Mouse (Mus musculus) cerebellum, adult 18-20 months (tissue): Measurements from ENCODE around the gene Capn5.
"Not testable (repeated sequence)": the region's sequence is repeated elsewhere in the genome, so short reads cannot be mapped to it uniquely, and the experiment has no call there.

Source experiments
- DNase-seq, 2 experiments: peaks; one replicate each; pipeline ENCODE4 v3.0.0; 2021

Capn5 gene

GRCm38 (mm10) chr7:98177929-98178559 is at the start of gene Capn5:
Capn5 (minus strand) TSS chr7:98178274.
- peak; percentile 68 to 75 for DNase-seq

- no peak for DNase-seq
Observed at GRCm38 (mm10) chr7:98223796-98224195, 45.7 kb upstream of the Capn5 start.

GRCm38 (mm10) chr7:98216713-98217112 is 38.6 kb upstream of the Capn5 start:
- DNase-seq: no peak

GRCm38 (mm10) chr7:98202946-98203345 is 24.9 kb upstream of the Capn5 start:
- DNase-seq: no peak

- DNase-seq: no peak
Observed at GRCm38 (mm10) chr7:98201493-98202028, 23.5 kb upstream of the Capn5 start.

GRCm38 (mm10) chr7:98200396-98200795 is 22.3 kb upstream of the Capn5 start:
- no peak for DNase-seq

- no peak for DNase-seq
Observed at GRCm38 (mm10) chr7:98199381-98199780, 21.3 kb upstream of the Capn5 start, which contains the start of gene B3gnt6. B3gnt6 (minus strand) TSS chr7:98199481.

GRCm38 (mm10) chr7:98195151-98195801 is 17.2 kb upstream of the Capn5 start:
- DNase-seq: no peak

GRCm38 (mm10) chr7:98194026-98194792 is 16.1 kb upstream of the Capn5 start:
- DNase-seq: peak in 1 of 2 experiments; percentile 20

- peak; percentile 44 to 47 for DNase-seq
Observed at GRCm38 (mm10) chr7:98193515-98194025, 15.5 kb upstream of the Capn5 start.

- DNase-seq: no peak
Observed at GRCm38 (mm10) chr7:98191571-98192250, 13.6 kb upstream of the Capn5 start.

GRCm38 (mm10) chr7:98190578-98190977 is 12.5 kb upstream of the Capn5 start:
- no peak for DNase-seq

- no peak for DNase-seq
Observed at GRCm38 (mm10) chr7:98189745-98190144, 11.7 kb upstream of the Capn5 start.

GRCm38 (mm10) chr7:98188680-98189079 is 10.6 kb upstream of the Capn5 start:
- DNase-seq: no peak

GRCm38 (mm10) chr7:98188238-98188637 is 10.2 kb upstream of the Capn5 start:
- DNase-seq: no peak

GRCm38 (mm10) chr7:98187332-98187731 is 9.3 kb upstream of the Capn5 start:
- DNase-seq: not testable (repeated sequence)

GRCm38 (mm10) chr7:98186637-98187036 is 8.6 kb upstream of the Capn5 start:
- DNase-seq: no peak

GRCm38 (mm10) chr7:98185326-98185725 is 7.3 kb upstream of the Capn5 start:
- no peak for DNase-seq

GRCm38 (mm10) chr7:98178560-98179231 is 622 bp upstream of the Capn5 start:
- DNase-seq: no peak

- no peak for DNase-seq
Observed at GRCm38 (mm10) chr7:98177566-98177928, 527 bp downstream of the Capn5 start.

GRCm38 (mm10) chr7:98177071-98177485 is 996 bp downstream of the Capn5 start:
- DNase-seq: no peak
